Mouse (Mus musculus) spleen, adult 2 months (tissue): ENCODE results near the gene Gm5134.

Experiments used
- CTCF ChIP-seq: fragments of 200-500 bp; IDR thresholded peaks from 2 replicates; pipeline ENCODE4 v1.5.1; 2011; ENCODE audit warnings: mild to moderate bottlenecking, inconsistent platforms; ENCODE audit not compliant: insufficient read depth, insufficient read length, insufficient replicate concordance; ENCODE audit errors: extremely low read depth
- POLR2A ChIP-seq: fragments of 200-500 bp; IDR thresholded peaks from 2 replicates; pipeline ENCODE4 v1.6.1; 2011; ENCODE audit warnings: low read depth, low read length, inconsistent platforms

GRCm38 (mm10) chr10:76027127-76028015 lies 73.1 kb downstream of the Gm5134 start:
- no peak for TF ChIP-seq CTCF
- no peak for TF ChIP-seq POLR2A
